Mouse (Mus musculus) thymus, postnatal 14 days (tissue): ENCODE measurements at regions not wholly inside any gene's neighbourhood (a gene's known extent, or its start where the extent isn't known, plus 50 kb on each side); places are given as distances from the start of the nearest gene placed in this dataset.

Experiments used
- DNase-seq: peaks from one replicate; pipeline ENCODE4 v3.0.0; 2021

GRCm38 (mm10) chr7:72751501-72751917 is 445.1 kb upstream of the Mctp2 start:
- no peak for DNase-seq

GRCm38 (mm10) chr7:72753053-72753559 is 446.7 kb upstream of the Mctp2 start:
- DNase-seq: no peak

- no peak for DNase-seq
These were observed 456.3 kb upstream of the Mctp2 start for GRCm38 (mm10) chr7:72762711-72763110.

- no peak for DNase-seq
These were observed 462.3 kb upstream of the Mctp2 start for GRCm38 (mm10) chr7:72768705-72769104.

- no peak for DNase-seq
These were observed 467.8 kb upstream of the Mctp2 start for GRCm38 (mm10) chr7:72774031-72774770.

- DNase-seq: no peak
These were observed 468.3 kb upstream of the Mctp2 start for GRCm38 (mm10) chr7:72774771-72775119.

- no peak for DNase-seq
These were observed 480.9 kb upstream of the Mctp2 start for GRCm38 (mm10) chr7:72787306-72787705.

GRCm38 (mm10) chr7:72788261-72788660 is 481.9 kb upstream of the Mctp2 start:
- DNase-seq: no peak

- no peak for DNase-seq
These were observed 515.7 kb upstream of the Mctp2 start for GRCm38 (mm10) chr7:72822142-72822541.

GRCm38 (mm10) chr7:72826597-72826996 is 520.2 kb upstream of the Mctp2 start:
- DNase-seq: no peak

- DNase-seq: no peak
These were observed 529.0 kb upstream of the Mctp2 start for GRCm38 (mm10) chr7:72835423-72835822.

- DNase-seq: no peak
These were observed 529.6 kb upstream of the Mctp2 start for GRCm38 (mm10) chr7:72836026-72836425.

GRCm38 (mm10) chr7:72836457-72836985 is 530.1 kb upstream of the Mctp2 start:
- no peak for DNase-seq

GRCm38 (mm10) chr7:72837992-72838655 is 531.7 kb upstream of the Mctp2 start:
- no peak for DNase-seq

GRCm38 (mm10) chr7:72851346-72851745 is 524.0 kb upstream of the Rgma start:
- no peak for DNase-seq

- no peak for DNase-seq
These were observed 520.8 kb upstream of the Rgma start for GRCm38 (mm10) chr7:72854501-72855002.

- no peak for DNase-seq
These were observed 508.1 kb upstream of the Rgma start for GRCm38 (mm10) chr7:72866966-72867754.

- no peak for DNase-seq
These were observed 506.2 kb upstream of the Rgma start for GRCm38 (mm10) chr7:72869068-72869467.

- no peak for DNase-seq
These were observed 474.5 kb upstream of the Rgma start for GRCm38 (mm10) chr7:72900816-72901215.

GRCm38 (mm10) chr7:72905891-72906290 is 469.4 kb upstream of the Rgma start:
- no peak for DNase-seq

GRCm38 (mm10) chr7:72906536-72906935 is 468.8 kb upstream of the Rgma start:
- DNase-seq: no peak

- no peak for DNase-seq
These were observed 448.4 kb upstream of the Rgma start for GRCm38 (mm10) chr7:72926772-72927380.

- no peak for DNase-seq
These were observed 436.5 kb upstream of the Rgma start for GRCm38 (mm10) chr7:72938842-72939241.
